Mouse (Mus musculus) midbrain, embryonic 16.5 days (tissue): Measurements from ENCODE around the gene Luc7l3. TPM values are rescaled to one million over a fixed set of nuclear protein-coding genes. Genes with fewer than 3 reads are reported as not detected.

Experiments used
- ATAC-seq: fragments of 200-750 bp; cut with Nextera tagmentation; 2 replicates; pipeline ENCODE4 v1.8.0; 2017; ENCODE audit warnings: moderate TSS enrichment
- H3K27ac ChIP-seq: fragments of 300-500 bp; sonication (generic); 2 replicates; pipeline ENCODE4 v1.5.1; 2014; ENCODE audit warnings: mild to moderate bottlenecking, low read length, mixed read lengths
- H3K27me3 ChIP-seq: fragments of 300-500 bp; sonication (generic); 2 replicates; pipeline ENCODE4 v1.6.1; 2014; ENCODE audit warnings: low read depth, low read length, mixed read lengths; ENCODE audit not compliant: control insufficient read depth, insufficient read depth
- H3K36me3 ChIP-seq: fragments of 300-500 bp; sonication (generic); 2 replicates; pipeline ENCODE4 v1.6.1; 2014; ENCODE audit warnings: mild to moderate bottlenecking, low read length, moderate library complexity, mixed read lengths; ENCODE audit not compliant: control insufficient read depth, insufficient read depth
- H3K4me1 ChIP-seq: fragments of 300-500 bp; sonication (generic); 2 replicates; pipeline ENCODE4 v1.6.1; 2014; ENCODE audit warnings: mild to moderate bottlenecking, low read length, mixed read lengths; ENCODE audit not compliant: control insufficient read depth, insufficient read depth
- H3K4me2 ChIP-seq: fragments of 300-500 bp; sonication (generic); 2 replicates; pipeline ENCODE4 v1.6.1; 2014; ENCODE audit warnings: mild to moderate bottlenecking, low read length, mixed read lengths
- H3K4me3 ChIP-seq: fragments of 300-500 bp; sonication (generic); 2 replicates; pipeline ENCODE4 v1.5.1; 2014; ENCODE audit warnings: low read depth, mild to moderate bottlenecking, low read length, moderate library complexity, mixed read lengths
- H3K9ac ChIP-seq: fragments of 300-500 bp; sonication (generic); 2 replicates; pipeline ENCODE4 v1.6.1; 2014; ENCODE audit warnings: low read depth, low read length, mixed read lengths
- H3K9me3 ChIP-seq: fragments of 300-500 bp; sonication (generic); replicated peaks from 2 replicates; pipeline ENCODE4 v1.6.1; 2014; ENCODE audit warnings: mild to moderate bottlenecking, low read length, mixed read lengths; ENCODE audit not compliant: control insufficient read depth, poor library complexity, severe bottlenecking
- WGBS: fragments of 180-500 bp; shearing (Covaris S2); extraction: QIAGEN DNeasy Blood & Tissue Kit; methylation state at CpG from one replicate; pipeline ENCODE4 v1.1.7; 2014; 5-methylcytosine and 5-hydroxymethylcytosine counted together
- polyA plus RNA-seq: library from polyadenylated mRNA; unstranded; fragments of >200 nt; fragmentation: Nextera tagmentation; extraction: Ambion mirVana; gene quantifications from 2 replicates; pipeline ENCODE4 v1.2.1, GENCODE M21; 2015

The Luc7l3 gene
- polyA plus RNA-seq, 1 experiment from 2014 or later, result 142 TPM

GRCm38 (mm10) chr11:94285886-94286574 is 35.8 kb downstream of the Luc7l3 start:
- Histone ChIP-seq H3K27ac (no peak overlapping the region), H3K36me3 (peaks cover 22% of the 10 kb centered on the region), H3K27me3 (no peaks in the 10 kb centered on the region), H3K9me3 (no peaks in the 10 kb centered on the region), H3K4me2 (no peak overlapping the region), H3K4me3 (no peak overlapping the region), H3K4me1 (no peaks in the 10 kb centered on the region), H3K9ac (no peak overlapping the region)
- WGBS, result 92% methylated on average over 11 of the region's 11 CpGs
- ATAC-seq, result no peak

GRCm38 (mm10) chr11:94283536-94284099 is 38.2 kb downstream of the Luc7l3 start:
- H3K9ac ChIP-seq, result no peak overlapping the region
- 97% methylated on average over 6 of the region's 6 CpGs for WGBS
- H3K4me2 ChIP-seq, result no peak overlapping the region
- no peaks in the 10 kb centered on the region for H3K27me3 ChIP-seq
- no peak overlapping the region for H3K27ac ChIP-seq
- peaks cover 3% of the 10 kb centered on the region; the same call in 1 of the 2 replicates for H3K4me1 ChIP-seq
- H3K36me3 ChIP-seq, result peaks cover 17% of the 10 kb centered on the region
- ATAC-seq, result no peak
- no peaks in the 10 kb centered on the region for H3K9me3 ChIP-seq
- no peak overlapping the region for H3K4me3 ChIP-seq

GRCm38 (mm10) chr11:94282291-94282690 is 39.5 kb downstream of the Luc7l3 start:
- Histone ChIP-seq H3K4me2 (no peak overlapping the region), H3K36me3 (peaks cover 13% of the 10 kb centered on the region), H3K9ac (no peak overlapping the region), H3K4me3 (no peak overlapping the region), H3K27ac (no peak overlapping the region), H3K9me3 (no peaks in the 10 kb centered on the region), H3K27me3 (no peaks in the 10 kb centered on the region), H3K4me1 (peaks cover 3% of the 10 kb centered on the region; the same call in 1 of the 2 replicates)
- 77% methylated on average over 5 of the region's 5 CpGs for WGBS
- ATAC-seq, result no peak

GRCm38 (mm10) chr11:94281199-94282181 is 40.3 kb downstream of the Luc7l3 start, which contains the start of gene Gm21885:
Gene Gm21885 (plus strand): TSS chr11:94281873.
- WGBS, result 89% methylated on average over 11 of the region's 11 CpGs
- ATAC-seq, result no peak
- H3K36me3 ChIP-seq, result peaks cover 8% of the 10 kb centered on the region
- H3K9me3 ChIP-seq, result no peaks in the 10 kb centered on the region
- H3K9ac ChIP-seq, result no peak within 1 kb of the TSS
- peaks cover 6% of the 10 kb centered on the region; the same call in 1 of the 2 replicates for H3K4me1 ChIP-seq
- no peak within 1 kb of the TSS for H3K4me2 ChIP-seq
- no peak within 1 kb of the TSS for H3K27ac ChIP-seq
- no peaks in the 10 kb centered on the region for H3K27me3 ChIP-seq
- no peak within 1 kb of the TSS for H3K4me3 ChIP-seq

GRCm38 (mm10) chr11:94276869-94277337 is 44.9 kb downstream of the Luc7l3 start:
- Histone ChIP-seq H3K4me3 (peak overlapping the region; percentile 17), H3K36me3 (no peaks in the 10 kb centered on the region), H3K9ac (peak overlapping the region; percentile 50), H3K9me3 (no peaks in the 10 kb centered on the region), H3K27me3 (no peaks in the 10 kb centered on the region), H3K4me2 (peak overlapping the region; percentile 51), H3K4me1 (peaks cover 7% of the 10 kb centered on the region; the same call in 1 of the 2 replicates), H3K27ac (no peak overlapping the region)
- WGBS, result 4% methylated on average over 20 of the region's 20 CpGs
- peak; percentile 81 for ATAC-seq

GRCm38 (mm10) chr11:94275686-94276085 is 46.1 kb downstream of the Luc7l3 start:
- no peak overlapping the region for H3K4me2 ChIP-seq
- no peaks in the 10 kb centered on the region for H3K9me3 ChIP-seq
- H3K27me3 ChIP-seq, result no peaks in the 10 kb centered on the region
- no peak overlapping the region for H3K4me3 ChIP-seq
- WGBS, result 95% methylated on average over 2 of the region's 2 CpGs
- H3K36me3 ChIP-seq, result no peaks in the 10 kb centered on the region
- peaks cover 7% of the 10 kb centered on the region; the same call in 1 of the 2 replicates for H3K4me1 ChIP-seq
- H3K9ac ChIP-seq, result no peak overlapping the region
- H3K27ac ChIP-seq, result no peak overlapping the region
- no peak for ATAC-seq

GRCm38 (mm10) chr11:94275226-94275625 is 46.6 kb downstream of the Luc7l3 start:
- H3K4me1 ChIP-seq, result peaks cover 6% of the 10 kb centered on the region; the same call in 1 of the 2 replicates
- H3K27me3 ChIP-seq, result no peaks in the 10 kb centered on the region
- H3K4me2 ChIP-seq, result no peak overlapping the region
- H3K9ac ChIP-seq, result no peak overlapping the region
- 81% methylated on average over 7 of the region's 7 CpGs for WGBS
- H3K4me3 ChIP-seq, result no peak overlapping the region
- no peaks in the 10 kb centered on the region for H3K9me3 ChIP-seq
- H3K36me3 ChIP-seq, result no peaks in the 10 kb centered on the region
- no peak for ATAC-seq
- H3K27ac ChIP-seq, result no peak overlapping the region

GRCm38 (mm10) chr11:94274206-94274867 is 47.5 kb downstream of the Luc7l3 start:
- Histone ChIP-seq H3K4me1 (peaks cover 4% of the 10 kb centered on the region; the same call in 1 of the 2 replicates), H3K4me3 (no peak overlapping the region), H3K27ac (no peak overlapping the region), H3K9me3 (no peaks in the 10 kb centered on the region), H3K9ac (no peak overlapping the region), H3K36me3 (no peaks in the 10 kb centered on the region), H3K4me2 (no peak overlapping the region), H3K27me3 (no peaks in the 10 kb centered on the region)
- 93% methylated on average over 10 of the region's 10 CpGs for WGBS
- no peak for ATAC-seq
